24 mouse cellular contexts compared by ENCODE assay signal in the genomic region with DNA sequence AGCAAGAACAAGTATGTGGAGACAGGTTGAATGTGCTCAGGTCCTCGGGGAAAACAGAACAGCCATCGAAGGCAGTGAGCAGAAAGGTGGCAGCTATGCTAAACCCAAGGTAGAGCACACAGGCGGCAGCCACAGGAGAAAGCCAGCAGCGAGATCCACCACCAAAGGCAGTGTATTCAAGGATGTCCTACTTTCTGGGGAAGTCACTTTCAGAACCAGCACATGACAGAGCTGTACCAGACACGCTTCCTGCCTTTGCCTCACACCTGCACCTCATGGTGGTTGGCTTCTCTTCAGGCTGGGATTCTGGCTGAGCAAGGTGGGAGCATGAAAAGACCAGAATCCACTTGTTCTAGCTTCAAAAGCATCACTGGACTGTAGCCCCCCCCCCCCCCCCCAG.
"Had no signal": no experiment of that assay in that cellular context is flagged by ENCODE, and none has a peak within 500 bp of the region (broad histone marks: within the 10 kb centered on the region; RNA-seq: fewer than 3 reads in every experiment).

No protein-coding gene starts in this region.

- H3K36me3 ChIP-seq: heart, embryonic 13.5 days; heart, embryonic 15.5 days; hindbrain, embryonic 13.5 days; hindbrain, embryonic 15.5 days; kidney, embryonic 15.5 days; limb, embryonic 13.5 days had no signal

- H3K27ac ChIP-seq: heart, adult 2 months; heart, embryonic 13.5 days; heart, embryonic 15.5 days; hindbrain, embryonic 13.5 days; hindbrain, embryonic 15.5 days; hindbrain, postnatal 0 days; kidney, embryonic 15.5 days; kidney, postnatal 0 days; left cerebral cortex, adult 2 months; limb, embryonic 13.5 days had no signal

- H3K4me3 ChIP-seq: heart, adult 2 months; heart, embryonic 13.5 days; heart, embryonic 15.5 days; hindbrain, embryonic 13.5 days; hindbrain, embryonic 15.5 days; kidney, embryonic 15.5 days; left cerebral cortex, adult 2 months; limb, embryonic 13.5 days had no signal

- H3K27me3 ChIP-seq: heart, embryonic 13.5 days; hindbrain, embryonic 13.5 days; hindbrain, embryonic 15.5 days; kidney, embryonic 15.5 days; limb, embryonic 13.5 days had no signal

- DNase-seq: forebrain, postnatal 0 days; gastrocnemius, postnatal 14 days; gastrocnemius, postnatal 36 days; heart, adult 11 months; heart, adult 2 months; heart, postnatal 14 days; heart, postnatal 36 days; kidney, adult 11 months; kidney, adult 2 months; kidney, adult 9 months; kidney, postnatal 14 days; kidney, postnatal 36 days; layer of hippocampus, adult 9-11 months; layer of hippocampus, postnatal 36 days; left cerebral cortex, postnatal 4 days had no signal
